Mouse (Mus musculus): Measurements from ENCODE around the gene Slc25a38. TPM values are rescaled to one million over a fixed set of nuclear protein-coding genes. Genes with fewer than 3 reads are reported as not detected.

Slc25a38 gene
- 21.2 and 29.7 TPM in 2 replicates for polyA plus RNA-seq (2012; rRNA removed)

GRCm38 (mm10) chr9:120110211-120111018, at the start of gene Slc25a38:
TSS of gene Slc25a38 (plus strand) at chr9:120110374.

DNA sequence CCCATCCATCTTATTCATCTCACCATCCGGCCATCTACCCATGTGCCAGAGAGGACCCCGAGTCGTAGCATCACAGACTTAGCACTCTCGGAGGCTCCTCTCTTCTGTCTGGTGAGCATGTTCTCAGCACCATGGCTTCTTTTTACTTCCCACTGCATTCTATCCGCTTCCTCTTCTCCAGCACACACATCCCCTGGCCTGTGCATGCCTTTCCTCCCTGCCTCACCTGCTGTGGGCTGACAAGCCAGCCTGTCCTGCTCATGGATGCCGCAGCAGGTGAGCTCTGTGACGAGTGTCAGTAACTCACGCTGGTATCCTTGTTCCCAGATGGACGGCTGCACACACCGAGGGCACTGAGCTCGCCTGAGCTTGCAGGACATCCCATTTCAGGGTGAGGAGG, 40.4 kb upstream of the Slc25a38 start, which contains the start of gene Cx3cr1:
Cx3cr1 (minus strand) TSS at position 101 of the 400 bp plus-strand sequence.

DNA sequence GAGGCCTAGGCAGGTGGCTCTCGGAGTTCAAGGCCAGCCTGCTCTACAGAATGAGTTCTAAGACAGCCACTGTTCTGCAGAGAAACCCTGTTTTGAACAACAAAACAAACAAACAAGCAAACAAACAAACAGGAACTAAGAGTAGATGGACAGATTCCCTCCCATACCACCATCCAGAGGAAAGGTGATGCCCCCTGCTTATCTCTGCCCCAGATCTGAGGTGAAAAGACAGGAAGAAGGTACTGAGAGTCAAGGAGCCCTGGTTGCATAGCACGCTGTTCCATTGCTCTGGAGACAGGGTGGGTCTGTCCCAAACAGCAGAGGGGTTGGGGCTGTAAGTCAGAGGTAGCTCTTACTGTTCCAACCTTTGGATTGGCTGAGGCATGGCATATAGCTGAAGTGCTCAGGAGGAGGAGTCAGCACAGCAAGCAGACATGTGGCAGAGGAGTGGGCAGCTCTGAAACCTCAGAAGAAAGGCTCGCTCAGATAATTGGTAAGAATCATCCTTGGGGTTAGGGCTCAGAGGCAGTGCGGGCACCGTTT, 18.4 kb upstream of the Slc25a38 start, which contains the start of gene Ccr8:
Ccr8 (plus strand) TSS at position 419 of the 543 bp plus-strand sequence.

DNA sequence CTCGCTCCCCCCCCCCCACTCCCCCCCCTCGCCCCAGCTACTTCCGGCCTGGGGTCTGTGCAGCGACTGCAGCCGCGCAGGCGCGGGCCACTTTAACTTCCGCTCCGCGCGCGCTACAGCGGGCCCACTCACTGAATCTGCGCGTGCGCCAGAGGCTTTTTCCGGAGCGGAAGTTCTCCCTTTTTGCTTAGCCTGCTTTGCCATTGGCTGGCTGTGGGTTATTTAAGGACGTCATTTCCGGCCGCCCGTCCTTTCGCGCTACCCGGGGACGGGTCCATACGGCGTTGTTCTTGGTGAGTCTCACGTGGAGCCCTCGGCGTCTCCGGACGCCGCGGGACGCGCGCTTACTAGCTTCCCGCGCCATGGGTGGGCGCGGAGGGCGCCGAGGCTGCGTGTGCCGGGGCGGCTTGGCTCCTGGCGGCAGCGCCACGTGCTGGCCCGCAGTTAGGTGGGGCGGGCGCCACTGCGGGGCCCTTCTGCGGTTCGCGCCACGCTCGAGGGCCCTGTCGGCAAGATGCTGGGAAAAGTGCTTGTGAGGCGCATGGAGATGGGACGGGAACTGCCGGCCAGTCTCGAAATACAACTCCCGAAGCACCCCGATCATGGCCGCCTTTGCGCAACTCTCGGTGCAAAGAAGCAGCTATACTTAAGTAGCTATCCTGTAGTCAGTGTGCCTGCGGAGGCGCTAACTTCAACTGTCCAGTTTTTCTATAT, 17.5 kb downstream of the Slc25a38 start, which contains the start of gene Rpsa:
Rpsa (plus strand) TSS at position 152 of the 714 bp plus-strand sequence.

GRCm38 (mm10) chr9:120149222-120149828, 39.2 kb downstream of the Slc25a38 start, which contains the start of gene Mobp:
TSS of gene Mobp (plus strand) at chr9:120149707.

Other genes with a start within 250 kb of the Slc25a38 start
- gene Wdr48, start 215.5 kb upstream of the Slc25a38 start, polyA plus RNA-seq (2012; rRNA removed): 42.1 and 53.5 TPM in 2 replicates
- gene Gorasp1, start 172.8 kb upstream of the Slc25a38 start, polyA plus RNA-seq (2012; rRNA removed): 33.7 and 36.2 TPM in 2 replicates
- 0.07 and 0.12 TPM in 2 replicates for gene Ttc21a, start 172.8 kb upstream of the Slc25a38 start, polyA plus RNA-seq (2012; rRNA removed)
- 21.3 and 27.3 TPM in 2 replicates for gene Csrnp1, start 125.7 kb upstream of the Slc25a38 start, polyA plus RNA-seq (2012; rRNA removed)
- gene Xirp1, start 86.8 kb upstream of the Slc25a38 start, polyA plus RNA-seq (2012; rRNA removed): 0.08 and 0.15 TPM in 2 replicates
- 7.0 and 10.8 TPM in 2 replicates for gene Cx3cr1, start 40.5 kb upstream of the Slc25a38 start, polyA plus RNA-seq (2012; rRNA removed)
- 0.22 and 0.31 TPM in 2 replicates for gene Ccr8, start 18.3 kb upstream of the Slc25a38 start, polyA plus RNA-seq (2012; rRNA removed)
- gene Rpsa, start 17.3 kb downstream of the Slc25a38 start, polyA plus RNA-seq (2012; rRNA removed): 2,125 and 2,310 TPM in 2 replicates
- not detected in 2 replicates for gene Mobp, start 39.3 kb downstream of the Slc25a38 start, polyA plus RNA-seq (2012; rRNA removed)
- gene Myrip, start 191.1 kb downstream of the Slc25a38 start, polyA plus RNA-seq (2012; rRNA removed): 4.4 and 4.9 TPM in 2 replicates